Mouse (Mus musculus): ENCODE data around the gene Zbtb16. TPM values are rescaled to one million over a fixed set of nuclear protein-coding genes. Genes with fewer than 3 reads are reported as not detected.

Gene Zbtb16
- polyA plus RNA-seq (2015; fragmentation: Nextera tagmentation; extraction: Ambion mirVana): 0.74 and 0.77 TPM in 2 replicates

GRCm38 (mm10) chr9:48835631-48836565 is at the start of gene Zbtb16:
Gene Zbtb16, minus strand, starts transcription at chr9:48836222.
- H3K4me2 ChIP-seq: peak within 1 kb of the TSS; percentile 78
- H3K9me3 ChIP-seq (replicated peaks): no peaks in the 10 kb centered on the region
- H3K4me3 ChIP-seq (replicated peaks): peak within 1 kb of the TSS; percentile 62
- peaks cover 95% of the 10 kb centered on the region for H3K27me3 ChIP-seq
- WGBS (ENCODE audit: insufficient replicate concordance): under 1% methylated on average over 72 of the region's 78 CpGs
- no peaks in the 10 kb centered on the region for H3K36me3 ChIP-seq
- H3K9ac ChIP-seq: peak within 1 kb of the TSS; percentile 66
- DNase-seq: no peak
- no peak within 1 kb of the TSS for H3K27ac ChIP-seq
- peaks cover 27% of the 10 kb centered on the region for H3K4me1 ChIP-seq (replicated peaks)
- peak; percentile 55 for ATAC-seq (ENCODE audit: low read depth)

GRCm38 (mm10) chr9:48872896-48873295 is 36.9 kb upstream of the Zbtb16 start:
- Histone ChIP-seq H3K27me3 (0 out of 2 replicates have a peak, but pooled peaks cover 8% of the 10 kb centered on the region), H3K36me3 (no peaks in the 10 kb centered on the region), H3K9me3 (replicated peaks) (no peaks in the 10 kb centered on the region), H3K4me3 (replicated peaks) (no peak overlapping the region), H3K27ac (no peak overlapping the region), H3K9ac (no peak overlapping the region), H3K4me2 (no peak overlapping the region), H3K4me1 (replicated peaks) (no peaks in the 10 kb centered on the region)
- WGBS (ENCODE audit: insufficient replicate concordance): 77% methylated on average over 8 of the region's 8 CpGs
- ATAC-seq (ENCODE audit: low read depth) (no peak), DNase-seq (no peak)

GRCm38 (mm10) chr9:48866523-48867121 is 30.6 kb upstream of the Zbtb16 start:
- Histone ChIP-seq H3K4me1 (replicated peaks) (no peaks in the 10 kb centered on the region), H3K4me3 (replicated peaks) (no peak overlapping the region), H3K36me3 (no peaks in the 10 kb centered on the region), H3K9me3 (replicated peaks) (no peaks in the 10 kb centered on the region), H3K27me3 (0 out of 2 replicates have a peak, but pooled peaks cover 14% of the 10 kb centered on the region), H3K9ac (no peak overlapping the region), H3K27ac (no peak overlapping the region), H3K4me2 (no peak overlapping the region)
- ATAC-seq (ENCODE audit: low read depth) (no peak), DNase-seq (no peak)
- 70% methylated on average over 12 of the region's 12 CpGs for WGBS (ENCODE audit: insufficient replicate concordance)

GRCm38 (mm10) chr9:48865235-48865634 is 29.2 kb upstream of the Zbtb16 start:
- Histone ChIP-seq H3K9me3 (replicated peaks) (no peaks in the 10 kb centered on the region), H3K9ac (no peak overlapping the region), H3K4me3 (replicated peaks) (no peak overlapping the region), H3K4me2 (no peak overlapping the region), H3K36me3 (no peaks in the 10 kb centered on the region), H3K27ac (no peak overlapping the region), H3K4me1 (replicated peaks) (no peaks in the 10 kb centered on the region), H3K27me3 (0 out of 2 replicates have a peak, but pooled peaks cover 14% of the 10 kb centered on the region)
- 56% methylated on average over 9 of the region's 9 CpGs for WGBS (ENCODE audit: insufficient replicate concordance)
- no peak for DNase-seq
- no peak for ATAC-seq (ENCODE audit: low read depth)

- Histone ChIP-seq H3K9me3 (replicated peaks) (no peaks in the 10 kb centered on the region), H3K4me1 (replicated peaks) (no peaks in the 10 kb centered on the region), H3K27ac (no peak overlapping the region), H3K27me3 (peaks cover 6% of the 10 kb centered on the region; the same call in 1 of the 2 replicates), H3K4me3 (replicated peaks) (no peak overlapping the region), H3K36me3 (no peaks in the 10 kb centered on the region), H3K9ac (no peak overlapping the region), H3K4me2 (no peak overlapping the region)
- DNase-seq (no peak), ATAC-seq (ENCODE audit: low read depth) (no peak)
- WGBS (ENCODE audit: insufficient replicate concordance): 74% methylated on average over 10 of the region's 10 CpGs
These were observed 25.5 kb upstream of the Zbtb16 start for GRCm38 (mm10) chr9:48861481-48861880.

GRCm38 (mm10) chr9:48860526-48860845 is 24.5 kb upstream of the Zbtb16 start:
- H3K9me3 ChIP-seq (replicated peaks): no peaks in the 10 kb centered on the region
- H3K4me3 ChIP-seq (replicated peaks): no peak overlapping the region
- DNase-seq: peak; percentile 29
- WGBS (ENCODE audit: insufficient replicate concordance): 4% methylated on average over 6 of the region's 6 CpGs
- ATAC-seq (ENCODE audit: low read depth): no peak
- H3K4me1 ChIP-seq (replicated peaks): no peaks in the 10 kb centered on the region
- H3K27ac ChIP-seq: no peak overlapping the region
- H3K9ac ChIP-seq: no peak overlapping the region
- peaks cover 7% of the 10 kb centered on the region; the same call in 1 of the 2 replicates for H3K27me3 ChIP-seq
- no peaks in the 10 kb centered on the region for H3K36me3 ChIP-seq
- H3K4me2 ChIP-seq: no peak overlapping the region

GRCm38 (mm10) chr9:48859828-48860525 is 24.0 kb upstream of the Zbtb16 start:
- peaks cover 7% of the 10 kb centered on the region; the same call in 1 of the 2 replicates for H3K27me3 ChIP-seq
- ATAC-seq (ENCODE audit: low read depth) (no peak), DNase-seq (no peak)
- no peaks in the 10 kb centered on the region for H3K4me1 ChIP-seq (replicated peaks)
- H3K4me2 ChIP-seq: no peak overlapping the region
- no peak overlapping the region for H3K9ac ChIP-seq
- no peak overlapping the region for H3K4me3 ChIP-seq (replicated peaks)
- no peaks in the 10 kb centered on the region for H3K36me3 ChIP-seq
- H3K9me3 ChIP-seq (replicated peaks): no peaks in the 10 kb centered on the region
- WGBS (ENCODE audit: insufficient replicate concordance): 41% methylated on average over 10 of the region's 10 CpGs
- no peak overlapping the region for H3K27ac ChIP-seq

- Histone ChIP-seq H3K9me3 (replicated peaks) (no peaks in the 10 kb centered on the region), H3K4me3 (replicated peaks) (no peak overlapping the region), H3K4me1 (replicated peaks) (no peaks in the 10 kb centered on the region), H3K9ac (no peak overlapping the region), H3K4me2 (no peak overlapping the region), H3K27ac (no peak overlapping the region), H3K27me3 (peaks cover 7% of the 10 kb centered on the region; the same call in 1 of the 2 replicates), H3K36me3 (no peaks in the 10 kb centered on the region)
- no peak for DNase-seq
- no peak for ATAC-seq (ENCODE audit: low read depth)
- 63% methylated on average over 7 of the region's 7 CpGs for WGBS (ENCODE audit: insufficient replicate concordance)
These were observed 21.9 kb upstream of the Zbtb16 start for GRCm38 (mm10) chr9:48857944-48858343.

- no peak for ATAC-seq (ENCODE audit: low read depth)
- Histone ChIP-seq H3K27me3 (peaks cover 11% of the 10 kb centered on the region; the same call in 1 of the 2 replicates), H3K4me2 (no peak overlapping the region), H3K4me1 (replicated peaks) (no peaks in the 10 kb centered on the region), H3K9ac (no peak overlapping the region), H3K27ac (no peak overlapping the region), H3K9me3 (replicated peaks) (no peaks in the 10 kb centered on the region), H3K36me3 (no peaks in the 10 kb centered on the region), H3K4me3 (replicated peaks) (no peak overlapping the region)
- no peak for DNase-seq
- 61% methylated on average over 4 of the region's 4 CpGs for WGBS (ENCODE audit: insufficient replicate concordance)
These were observed 20.2 kb upstream of the Zbtb16 start for GRCm38 (mm10) chr9:48856240-48856639.

GRCm38 (mm10) chr9:48849531-48849930 is 13.5 kb upstream of the Zbtb16 start:
- no peak for ATAC-seq (ENCODE audit: low read depth)
- no peak overlapping the region for H3K9ac ChIP-seq
- peaks cover 3% of the 10 kb centered on the region; the same call in 1 of the 2 replicates for H3K27me3 ChIP-seq
- H3K4me1 ChIP-seq (replicated peaks): no peaks in the 10 kb centered on the region
- 69% methylated on average over 5 of the region's 5 CpGs for WGBS (ENCODE audit: insufficient replicate concordance)
- no peak overlapping the region for H3K4me3 ChIP-seq (replicated peaks)
- no peak overlapping the region for H3K27ac ChIP-seq
- H3K9me3 ChIP-seq (replicated peaks): no peaks in the 10 kb centered on the region
- DNase-seq: no peak
- no peak overlapping the region for H3K4me2 ChIP-seq
- H3K36me3 ChIP-seq: no peaks in the 10 kb centered on the region

GRCm38 (mm10) chr9:48839568-48839967 is 3.5 kb upstream of the Zbtb16 start:
- H3K4me1 ChIP-seq (replicated peaks): peaks cover 25% of the 10 kb centered on the region
- H3K36me3 ChIP-seq: no peaks in the 10 kb centered on the region
- H3K9me3 ChIP-seq (replicated peaks): no peaks in the 10 kb centered on the region
- H3K4me3 ChIP-seq (replicated peaks): no peak overlapping the region
- DNase-seq: no peak
- no peak overlapping the region for H3K27ac ChIP-seq
- WGBS (ENCODE audit: insufficient replicate concordance): 81% methylated on average over 3 of the region's 3 CpGs
- H3K4me2 ChIP-seq: no peak overlapping the region
- H3K9ac ChIP-seq: no peak overlapping the region
- ATAC-seq (ENCODE audit: low read depth): no peak
- H3K27me3 ChIP-seq: peaks cover 71% of the 10 kb centered on the region
